Mouse (Mus musculus) embryo, embryonic 9.5 days (tissue): ENCODE results near the gene Cryga.
"Not testable (repeated sequence)": the region's sequence is repeated elsewhere in the genome, so short reads cannot be mapped to it uniquely, and the experiment has no call there.

ENCODE experiments used
- DNase-seq: peaks from one replicate; pipeline ENCODE4 v3.0.0-alpha.2; 2017; ENCODE audit errors: extremely low spot score

The Cryga gene

GRCm38 (mm10) chr1:65090370-65090769 is 12.8 kb downstream of the Cryga start:
- no peak for DNase-seq

DNA sequence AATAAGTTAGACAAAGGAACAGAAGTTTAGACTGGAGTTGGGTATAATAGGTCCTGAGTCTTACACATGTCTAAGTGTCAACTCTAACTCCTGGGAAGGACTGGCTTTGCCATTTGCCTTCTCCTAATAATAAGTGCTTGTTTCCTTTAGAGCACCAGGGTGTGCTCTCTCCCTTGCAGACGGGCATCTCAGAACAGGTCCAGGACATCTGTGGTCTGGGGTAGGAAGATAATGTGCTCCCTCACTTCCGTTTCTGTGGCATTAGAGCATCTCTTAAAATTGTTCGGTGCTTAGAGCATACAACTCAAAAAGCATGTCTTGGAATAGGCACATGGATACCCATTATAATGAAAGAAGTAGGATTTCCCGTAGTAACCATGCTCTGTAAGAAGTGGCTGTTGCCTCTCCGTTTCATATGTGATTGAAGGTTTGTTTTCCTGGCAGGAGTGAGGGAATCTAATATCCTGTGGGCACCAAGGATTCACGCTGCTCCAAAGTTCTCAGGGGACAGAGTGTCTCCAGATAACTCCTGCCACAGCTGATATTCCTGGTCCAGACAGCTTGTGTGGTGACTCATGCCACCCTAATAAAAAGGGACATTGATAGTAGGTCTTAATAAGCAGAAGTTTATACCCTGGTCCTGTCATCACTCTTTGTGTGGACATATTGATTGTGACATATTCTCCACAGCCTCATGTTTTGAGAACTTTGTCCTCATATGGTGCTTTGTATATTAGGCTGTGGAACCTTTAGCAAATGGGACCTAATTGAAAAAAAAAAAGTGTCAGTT is 14.4 kb downstream of the Cryga start:
- no peak for DNase-seq

- no peak for DNase-seq
These were observed 21.0 kb downstream of the Cryga start, which contains the start of gene Crygb for GRCm38 (mm10) chr1:65082188-65082587. TSS of gene Crygb (minus strand) at chr1:65082288.

- DNase-seq = no peak
These were observed 27.6 kb downstream of the Cryga start for GRCm38 (mm10) chr1:65075607-65076006.

GRCm38 (mm10) chr1:65073589-65073988 is 29.6 kb downstream of the Cryga start, which contains the start of gene Crygc:
TSS of gene Crygc (minus strand) at chr1:65073689.
- no peak for DNase-seq

DNA sequence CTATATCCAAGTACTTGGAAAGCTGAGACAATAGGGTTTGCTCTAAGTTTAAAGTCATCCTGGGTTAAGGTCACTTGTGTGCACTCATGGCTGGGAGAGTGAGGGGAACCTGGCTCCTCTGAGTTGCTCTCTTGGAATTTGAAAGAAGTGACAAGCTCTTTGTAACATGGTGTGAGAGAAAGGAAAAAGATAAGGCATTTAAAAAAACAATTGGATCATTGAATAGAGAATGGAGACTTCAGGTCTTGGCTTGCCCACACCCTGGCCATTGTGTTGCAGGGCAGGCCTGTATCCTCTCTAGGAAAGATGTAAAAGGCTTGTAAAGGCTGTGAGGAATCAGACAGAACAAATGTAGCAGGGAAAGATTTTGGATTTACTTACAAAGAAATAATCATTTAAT is 35.3 kb downstream of the Cryga start:
- no peak for DNase-seq

DNA sequence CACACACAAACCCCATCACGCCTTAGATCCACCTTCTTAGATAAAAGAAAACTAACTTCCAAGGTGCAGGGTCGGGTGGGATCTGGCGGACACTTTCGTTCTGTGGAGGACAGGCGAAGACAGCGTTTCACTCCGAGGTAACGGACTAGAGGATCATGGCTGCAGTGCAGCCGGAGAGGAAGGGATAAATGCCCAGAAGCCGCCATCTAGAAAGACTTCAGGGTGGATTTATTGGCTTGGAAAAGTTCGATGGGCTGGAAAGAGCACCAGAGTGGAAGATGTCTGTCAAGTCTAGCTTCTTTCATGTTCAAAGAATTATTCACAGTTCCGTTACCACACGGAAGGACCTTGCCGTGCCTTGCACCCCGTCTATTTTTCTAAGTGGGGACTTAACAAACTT is 39.0 kb downstream of the Cryga start:
- DNase-seq = no peak

GRCm38 (mm10) chr1:65063352-65063751 is 39.8 kb downstream of the Cryga start, which contains the start of gene Crygd:
TSS of gene Crygd (minus strand) at chr1:65063452.
- DNase-seq = no peak

- no peak for DNase-seq
These were observed 51.0 kb downstream of the Cryga start for GRCm38 (mm10) chr1:65052140-65052539.

GRCm38 (mm10) chr1:65051696-65052095 is 51.5 kb downstream of the Cryga start:
- DNase-seq = no peak

- DNase-seq = not testable (repeated sequence)
These were observed 52.2 kb downstream of the Cryga start, which contains the start of gene Cryge for GRCm38 (mm10) chr1:65050952-65051351. TSS of gene Cryge (minus strand) at chr1:65051149.
